Mouse (Mus musculus) heart, embryonic 14.5 days (tissue): ENCODE results near the gene Flrt1. TPM values are rescaled to one million over a fixed set of nuclear protein-coding genes. Genes with fewer than 3 reads are reported as not detected.

Experiments used
- ATAC-seq: fragments of 200-750 bp; cut with Nextera tagmentation; 2 replicates; pipeline ENCODE4 v1.8.0; 2017; ENCODE audit warnings: low read depth, moderate TSS enrichment; ENCODE audit not compliant: insufficient number of reproducible peaks, insufficient read depth, low FRiP score
- H3K27ac ChIP-seq, 2 experiments: fragments of 200-500 bp in 1 of 2; fragments of 300-500 bp in 1 of 2; sonication (generic) in 1 of 2; replicated peaks in 1 of 2; 2 replicates each; pipeline ENCODE4 v1.5.1; 2012 to 2014; ENCODE audit warnings: low read depth in 2 of 2, low read length in 2 of 2, control low read depth in 1 of 2, mild to moderate bottlenecking in 1 of 2, mixed read lengths in 1 of 2; ENCODE audit not compliant: control insufficient read depth in 1 of 2, insufficient read depth in 1 of 2
- H3K27me3 ChIP-seq: fragments of 300-500 bp; sonication (generic); 2 replicates; pipeline ENCODE4 v1.6.1; 2014; ENCODE audit warnings: mild to moderate bottlenecking, low read length, control low read depth; ENCODE audit not compliant: control insufficient read depth, insufficient read depth
- H3K36me3 ChIP-seq: fragments of 300-500 bp; sonication (generic); 2 replicates; pipeline ENCODE4 v1.6.1; 2014; ENCODE audit warnings: mild to moderate bottlenecking, control low read depth, low read length, mixed read lengths; ENCODE audit not compliant: control insufficient read depth, insufficient read depth
- H3K4me1 ChIP-seq, 2 experiments: fragments of 200-500 bp in 1 of 2; fragments of 300-500 bp in 1 of 2; sonication (generic) in 1 of 2; 2 replicates each; pipeline ENCODE4 v1.6.1; 2012 to 2014; ENCODE audit warnings: low read length in 2 of 2, control low read depth in 1 of 2, mixed read lengths in 1 of 2; ENCODE audit not compliant: control insufficient read depth in 2 of 2, insufficient read depth in 2 of 2
- H3K4me2 ChIP-seq: fragments of 300-500 bp; sonication (generic); 2 replicates; pipeline ENCODE4 v1.6.1; 2014; ENCODE audit warnings: mild to moderate bottlenecking, low read length
- H3K4me3 ChIP-seq, 2 experiments: fragments of 200-500 bp in 1 of 2; fragments of 300-500 bp in 1 of 2; sonication (generic) in 1 of 2; 2 replicates each; pipeline ENCODE4 v1.5.1; 2012 to 2014; ENCODE audit warnings: low read length in 2 of 2, mild to moderate bottlenecking in 2 of 2, control low read depth in 1 of 2, low read depth in 1 of 2, moderate library complexity in 1 of 2; ENCODE audit not compliant: control insufficient read depth in 1 of 2, insufficient read depth in 1 of 2
- H3K9ac ChIP-seq: fragments of 300-500 bp; sonication (generic); 2 replicates; pipeline ENCODE4 v1.6.1; 2014; ENCODE audit warnings: mild to moderate bottlenecking, low read length
- H3K9me3 ChIP-seq: fragments of 300-500 bp; sonication (generic); 2 replicates; pipeline ENCODE4 v1.6.1; 2016; ENCODE audit warnings: low read length, control low read depth; ENCODE audit not compliant: control insufficient read depth
- WGBS: fragments of 180-500 bp; shearing (Covaris S2); extraction: QIAGEN DNeasy Blood & Tissue Kit; methylation state at CpG from one replicate; pipeline ENCODE4 v1.1.7; 2014; 5-methylcytosine and 5-hydroxymethylcytosine counted together
- polyA plus RNA-seq: library from polyadenylated mRNA; unstranded; fragments of >200 nt; fragmentation: Nextera tagmentation; extraction: Ambion mirVana; gene quantifications from 2 replicates; pipeline ENCODE4 v1.2.1, GENCODE M21; 2014

The Flrt1 gene
- polyA plus RNA-seq, 1 experiment from 2014 or later: 1.5 TPM

DNA sequence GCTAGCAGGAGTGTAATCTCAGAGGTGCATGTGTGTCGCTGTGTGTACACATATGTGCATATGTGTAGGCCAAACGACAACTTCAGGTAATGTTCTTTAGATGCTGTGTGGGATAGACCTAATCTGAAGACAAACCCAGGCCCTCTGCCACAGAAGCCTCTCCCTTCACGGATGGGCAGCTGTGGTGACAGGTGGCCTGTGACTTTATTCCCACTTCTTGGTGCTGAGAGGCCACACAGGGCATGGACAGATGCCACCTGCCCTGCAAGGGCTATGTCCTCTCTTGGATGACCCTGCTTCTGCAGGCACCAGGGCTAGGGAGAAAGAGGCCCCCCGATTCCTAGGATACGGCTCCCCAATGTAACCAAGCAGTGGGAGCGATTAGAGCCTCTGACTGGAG, 5.8 kb upstream of the Flrt1 start:
- ATAC-seq: no peak
- Histone ChIP-seq H3K9me3 (no peaks in the 10 kb centered on the region), H3K4me1 (peaks cover 22 to 46% of the 10 kb centered on the region in 2 experiments), H3K4me2 (no peak overlapping the region), H3K27ac (no peak overlapping the region), H3K9ac (no peak overlapping the region), H3K4me3 (no peak overlapping the region), H3K27me3 (no peaks in the 10 kb centered on the region), H3K36me3 (no peaks in the 10 kb centered on the region)
- WGBS: 81% methylated on average over 6 of the region's 6 CpGs

- no peak overlapping the region for H3K4me3 ChIP-seq
- H3K36me3 ChIP-seq: no peaks in the 10 kb centered on the region
- no peak overlapping the region for H3K9ac ChIP-seq
- H3K4me2 ChIP-seq: no peak overlapping the region
- no peaks in the 10 kb centered on the region for H3K27me3 ChIP-seq
- 69% methylated on average over 6 of the region's 6 CpGs for WGBS
- H3K9me3 ChIP-seq: no peaks in the 10 kb centered on the region
- no peak overlapping the region for H3K27ac ChIP-seq
- ATAC-seq: no peak
- peaks cover 21 to 46% of the 10 kb centered on the region in 2 experiments; a peak in 3 of 4 replicates for H3K4me1 ChIP-seq
These were observed 5.3 kb upstream of the Flrt1 start for GRCm38 (mm10) chr19:7110875-7111274.

- peaks cover 21 to 45% of the 10 kb centered on the region in 2 experiments; a peak in 3 of 4 replicates for H3K4me1 ChIP-seq
- H3K36me3 ChIP-seq: no peaks in the 10 kb centered on the region
- H3K9me3 ChIP-seq: no peaks in the 10 kb centered on the region
- no peak overlapping the region for H3K9ac ChIP-seq
- ATAC-seq: no peak
- no peak overlapping the region for H3K4me3 ChIP-seq
- WGBS: 44% methylated on average over 5 of the region's 5 CpGs
- H3K27me3 ChIP-seq: no peaks in the 10 kb centered on the region
- no peak overlapping the region for H3K27ac ChIP-seq
- H3K4me2 ChIP-seq: no peak overlapping the region
These were observed 4.6 kb upstream of the Flrt1 start for GRCm38 (mm10) chr19:7110097-7110496.

- Histone ChIP-seq H3K27ac (no peak overlapping the region; a peak in 1 of 4 replicates), H3K4me2 (no peak overlapping the region), H3K27me3 (no peaks in the 10 kb centered on the region), H3K4me1 (peaks cover 22 to 41% of the 10 kb centered on the region in 2 experiments), H3K9ac (0 out of 2 replicates have a peak overlapping the region, but pooled peaks have one; percentile 0), H3K4me3 (no peak overlapping the region), H3K9me3 (no peaks in the 10 kb centered on the region), H3K36me3 (no peaks in the 10 kb centered on the region)
- ATAC-seq: no peak
- WGBS: 43% methylated on average over 6 of the region's 6 CpGs
These were observed 2.8 kb upstream of the Flrt1 start for GRCm38 (mm10) chr19:7108114-7108905.

DNA sequence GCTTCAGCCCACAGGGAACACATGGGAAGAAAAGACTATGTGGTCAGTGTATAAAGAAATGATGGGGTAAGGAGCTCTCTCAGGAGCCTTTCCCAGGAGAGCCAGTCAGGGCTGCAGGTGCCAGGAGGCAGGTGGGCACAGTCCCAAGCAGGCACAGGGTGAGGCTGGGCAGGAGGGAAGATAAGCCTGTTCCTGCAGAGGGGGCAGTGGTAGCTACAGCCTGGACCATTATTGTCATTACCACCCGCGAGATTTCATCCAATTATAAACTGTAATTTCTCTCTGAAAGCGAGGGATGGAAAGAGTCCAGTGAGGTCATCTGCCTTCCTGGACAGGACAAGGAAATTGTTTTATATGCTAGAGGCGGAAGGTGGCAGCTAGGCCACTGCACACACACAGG, 1.6 kb upstream of the Flrt1 start:
- Histone ChIP-seq H3K4me3 (no peak overlapping the region), H3K4me2 (no peak overlapping the region), H3K27ac (no peak overlapping the region), H3K9ac (no peak overlapping the region), H3K36me3 (no peaks in the 10 kb centered on the region), H3K9me3 (no peaks in the 10 kb centered on the region), H3K27me3 (no peaks in the 10 kb centered on the region), H3K4me1 (peaks cover 23 to 34% of the 10 kb centered on the region in 2 experiments)
- 76% methylated on average over 4 of the region's 4 CpGs for whole genome bisulfite sequencing
- no peak for ATAC-seq

- Histone ChIP-seq H3K27me3 (no peaks in the 10 kb centered on the region), H3K4me2 (no peak overlapping the region), H3K4me3 (no peak overlapping the region), H3K9ac (no peak overlapping the region), H3K36me3 (no peaks in the 10 kb centered on the region), H3K9me3 (no peaks in the 10 kb centered on the region), H3K4me1 (peaks cover 23 to 34% of the 10 kb centered on the region in 2 experiments), H3K27ac (no peak overlapping the region)
- no peak for ATAC-seq
- WGBS: 86% methylated on average over 2 of the region's 2 CpGs
These were observed 1.0 kb upstream of the Flrt1 start for GRCm38 (mm10) chr19:7106566-7106965.

GRCm38 (mm10) chr19:7103993-7104401, 1.5 kb downstream of the Flrt1 start:
- H3K4me3 ChIP-seq: no peak overlapping the region
- 38% methylated on average over 19 of the region's 19 CpGs for WGBS
- no peak for ATAC-seq

More at GRCm38 (mm10) chr19:7103993-7104401, 1.5 kb downstream of the Flrt1 start:
- Histone ChIP-seq H3K4me2 (peak overlapping the region; percentile 25; the same call in 1 of the 2 replicates), H3K27ac (no peak overlapping the region), H3K9ac (peak overlapping the region; percentile 44), H3K9me3 (no peaks in the 10 kb centered on the region), H3K36me3 (no peaks in the 10 kb centered on the region), H3K27me3 (no peaks in the 10 kb centered on the region), H3K4me1 (peaks cover 17 to 22% of the 10 kb centered on the region in 2 experiments)
